8 mouse cellular contexts compared by ENCODE assay signal in genomic region chr2:167777331-167778085, GRCm38 (mm10).
A peak's percentile ranks its signal among the peaks of the same experiment; 100 is the strongest.
DNase-seq lines count a peak whose midpoint lies in the region; ATAC-seq lines count a peak whose summit lies in the region.

No protein-coding gene starts in this region.

- H3K4me2 ChIP-seq in embryonic facial prominence, embryonic 13.5 days = peak overlapping the region; percentile 87
- H3K4me2 ChIP-seq in heart, embryonic 12.5 days = peak overlapping the region; percentile 81
- peak overlapping the region; percentile 89 for H3K4me2 ChIP-seq in kidney, embryonic 15.5 days
- peak overlapping the region; percentile 81 for H3K4me2 ChIP-seq in neural tube, embryonic 12.5 days (replicated peaks)

- no peaks in the 10 kb centered on the region for H3K36me3 ChIP-seq in embryonic facial prominence, embryonic 13.5 days
- H3K36me3 ChIP-seq in heart, embryonic 12.5 days = no peaks in the 10 kb centered on the region
- no peaks in the 10 kb centered on the region for H3K36me3 ChIP-seq in kidney, embryonic 15.5 days
- no peaks in the 10 kb centered on the region for H3K36me3 ChIP-seq in neural tube, embryonic 12.5 days

- peak overlapping the region; percentile 84 for H3K9ac ChIP-seq in embryonic facial prominence, embryonic 13.5 days
- H3K9ac ChIP-seq in heart, embryonic 12.5 days = peak overlapping the region; percentile 77
- H3K9ac ChIP-seq in kidney, embryonic 15.5 days = peak overlapping the region; percentile 69
- peak overlapping the region; percentile 56 for H3K9ac ChIP-seq in neural tube, embryonic 12.5 days

- peak overlapping the region; percentile 54 for H3K4me3 ChIP-seq in embryonic facial prominence, embryonic 13.5 days
- peak overlapping the region; percentile 49 for H3K4me3 ChIP-seq in heart, embryonic 12.5 days
- peak overlapping the region; percentile 56 for H3K4me3 ChIP-seq in kidney, embryonic 15.5 days (replicated peaks)
- peak overlapping the region; percentile 47 for H3K4me3 ChIP-seq in neural tube, embryonic 12.5 days

- H3K9me3 ChIP-seq in embryonic facial prominence, embryonic 13.5 days = no peaks in the 10 kb centered on the region
- no peaks in the 10 kb centered on the region for H3K9me3 ChIP-seq in heart, embryonic 12.5 days (replicated peaks)
- H3K9me3 ChIP-seq in kidney, embryonic 15.5 days (replicated peaks) = no peaks in the 10 kb centered on the region
- H3K9me3 ChIP-seq in neural tube, embryonic 12.5 days = no peaks in the 10 kb centered on the region

- H3K4me1 ChIP-seq in embryonic facial prominence, embryonic 13.5 days = peaks cover 63% of the 10 kb centered on the region
- peaks cover 51% of the 10 kb centered on the region for H3K4me1 ChIP-seq in heart, embryonic 12.5 days (replicated peaks)
- H3K4me1 ChIP-seq in kidney, embryonic 15.5 days = peaks cover 58% of the 10 kb centered on the region
- peaks cover 32% of the 10 kb centered on the region for H3K4me1 ChIP-seq in neural tube, embryonic 12.5 days

- peak; percentile 35; the same call in 1 of the 2 replicates for ATAC-seq in embryonic facial prominence, embryonic 13.5 days (ENCODE audit: insufficient number of reproducible peaks, insufficient read depth, low FRiP score, low TSS enrichment, low read depth)
- peak; percentile 83 for ATAC-seq in heart, embryonic 12.5 days (ENCODE audit: insufficient number of reproducible peaks, low FRiP score)
- ATAC-seq in kidney, embryonic 15.5 days (replicated peaks; ENCODE audit: low FRiP score) = peak; percentile 69
- peak; percentile 80 for ATAC-seq in neural tube, embryonic 12.5 days (ENCODE audit: low FRiP score, low read depth)

- DNase-seq in right cerebral cortex, adult 18-20 months = peak; percentile 32
- no peak for DNase-seq in right cerebral cortex, postnatal 36 days (ENCODE audit: low spot score in 2 of 2)
- DNase-seq in lung, adult 18-20 months = peak; percentile 87 to 93
- DNase-seq in testis, postnatal 10 days (ENCODE audit: low spot score) = peak; percentile 78

- peak overlapping the region; percentile 85 for H3K27ac ChIP-seq in embryonic facial prominence, embryonic 13.5 days
- H3K27ac ChIP-seq in heart, embryonic 12.5 days (ENCODE audit: poor library complexity, severe bottlenecking) = peak overlapping the region; percentile 81
- H3K27ac ChIP-seq in kidney, embryonic 15.5 days = peak overlapping the region; percentile 91
- peak overlapping the region; percentile 42; the same call in 1 of the 2 replicates for H3K27ac ChIP-seq in neural tube, embryonic 12.5 days

- WGBS in embryonic facial prominence, embryonic 13.5 days = 1% methylated on average over 33 of the region's 33 CpGs
- under 1% methylated on average over 33 of the region's 33 CpGs for WGBS in heart, embryonic 12.5 days
- 1% methylated on average over 33 of the region's 33 CpGs for WGBS in kidney, embryonic 15.5 days
- 1% methylated on average over 33 of the region's 33 CpGs for WGBS in neural tube, embryonic 12.5 days

- no peaks in the 10 kb centered on the region for H3K27me3 ChIP-seq in embryonic facial prominence, embryonic 13.5 days
- H3K27me3 ChIP-seq in heart, embryonic 12.5 days (replicated peaks) = no peaks in the 10 kb centered on the region
- no peaks in the 10 kb centered on the region for H3K27me3 ChIP-seq in kidney, embryonic 15.5 days
- no peaks in the 10 kb centered on the region for H3K27me3 ChIP-seq in neural tube, embryonic 12.5 days (replicated peaks)

Comparison
In these comparisons a context has a peak if more than half of its experiments do, and no peak if none do; other contexts are left out.
1. DNase-seq: peak in right cerebral cortex, adult 18-20 months (single experiment), lung, adult 18-20 months (2 of 2) and testis, postnatal 10 days (single experiment); none in right cerebral cortex, postnatal 36 days (0 of 2).
2. Peak in every context shown above with its lines, with median percentiles within 50 percentile points of each other: ATAC-seq, H3K27ac ChIP-seq, H3K4me2 ChIP-seq, H3K4me3 ChIP-seq and H3K9ac ChIP-seq.